Comparison of ENCODE assay signal across 14 mouse cellular contexts in the genomic region with DNA sequence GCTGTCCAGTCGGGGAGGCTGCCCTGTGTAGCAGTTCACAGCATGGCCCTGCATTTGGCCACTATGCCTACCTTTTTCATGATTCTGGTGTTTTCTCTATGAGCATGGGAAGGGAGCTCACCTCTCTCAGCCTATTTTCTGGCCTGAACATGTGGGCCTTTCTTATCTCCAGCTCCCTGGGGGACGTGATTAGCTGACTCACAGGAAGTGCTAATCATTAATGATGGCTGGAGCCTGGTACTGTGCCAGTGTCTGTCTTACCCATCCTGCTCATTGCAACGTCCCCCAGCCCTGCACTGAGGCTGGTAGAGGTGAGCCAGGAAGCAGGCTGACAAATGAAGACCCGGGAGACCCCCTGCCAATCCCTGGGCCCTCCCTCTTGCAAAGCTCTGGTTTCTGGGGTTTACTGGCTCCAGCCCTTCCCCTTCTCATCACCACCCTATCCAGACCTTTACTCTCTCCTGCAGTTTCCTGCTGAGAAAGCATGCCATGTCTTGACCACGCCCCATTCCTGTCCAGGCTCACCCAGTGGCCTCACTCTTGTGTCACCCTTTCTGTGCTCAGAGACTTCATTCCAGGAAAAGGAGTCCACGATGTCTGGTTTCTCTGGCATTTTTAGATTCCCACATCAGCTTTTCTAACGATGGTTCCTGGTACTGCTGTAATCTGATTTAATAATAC.
DNase-seq lines count a peak whose midpoint lies in the region; ATAC-seq lines count a peak whose summit lies in the region.
"Had no signal": no experiment of that assay in that cellular context is flagged by ENCODE, and none has a peak within 500 bp of the region (broad histone marks: within the 10 kb centered on the region; RNA-seq: fewer than 3 reads in every experiment).

No protein-coding gene starts in this region.

- H3K9me3 ChIP-seq in intestine, embryonic 15.5 days = no peaks in the 10 kb centered on the region
- H3K9me3 ChIP-seq: heart, embryonic 10.5 days; hindbrain, embryonic 12.5 days; liver, embryonic 15.5 days; neural tube, embryonic 13.5 days had no signal

- H3K36me3 ChIP-seq in intestine, embryonic 15.5 days = no peaks in the 10 kb centered on the region
- H3K36me3 ChIP-seq: heart, embryonic 10.5 days; hindbrain, embryonic 12.5 days; liver, embryonic 15.5 days; neural tube, embryonic 13.5 days had no signal

- H3K9ac ChIP-seq in intestine, embryonic 15.5 days = no peak overlapping the region
- H3K9ac ChIP-seq: hindbrain, embryonic 12.5 days; liver, embryonic 15.5 days; neural tube, embryonic 13.5 days had no signal

- H3K4me2 ChIP-seq in intestine, embryonic 15.5 days (replicated peaks) = no peak overlapping the region
- H3K4me2 ChIP-seq: hindbrain, embryonic 12.5 days; liver, embryonic 15.5 days; neural tube, embryonic 13.5 days had no signal

- no peaks in the 10 kb centered on the region for H3K27me3 ChIP-seq in intestine, embryonic 15.5 days (replicated peaks)
- H3K27me3 ChIP-seq: hindbrain, embryonic 12.5 days; liver, embryonic 15.5 days; neural tube, embryonic 13.5 days had no signal

- ATAC-seq in intestine, embryonic 15.5 days = peak; percentile 93
- ATAC-seq in inflammation-experienced regulatory T-cells, adult 6 months = no peak
- ATAC-seq: forebrain, embryonic 16.5 days had no signal

- H3K4me1 ChIP-seq in intestine, embryonic 15.5 days (replicated peaks) = no peaks in the 10 kb centered on the region
- H3K4me1 ChIP-seq: liver, embryonic 15.5 days had no signal

- DNase-seq in kidney, postnatal 10 days = peak; percentile 23
- no peak for DNase-seq in kidney, adult 18-20 months
- DNase-seq in 3T3-L1 (ENCODE audit: low read depth, low spot score) (peak; percentile 73), ES-CJ7 (ENCODE audit: low read depth, low spot score) (peak; percentile 25)
- DNase-seq in thymus, adult 18-20 months = no peak
- DNase-seq: cerebellum, adult 11-12 months; spleen, adult 18-20 months had no signal

- WGBS in intestine, embryonic 15.5 days = 49% methylated on average over 7 of the region's 7 CpGs

- H3K27ac ChIP-seq in intestine, embryonic 15.5 days = no peak overlapping the region
- H3K27ac ChIP-seq: heart, embryonic 10.5 days; hindbrain, embryonic 12.5 days; liver, embryonic 15.5 days; neural tube, embryonic 13.5 days had no signal

- no peak overlapping the region for H3K4me3 ChIP-seq in intestine, embryonic 15.5 days (replicated peaks)
- H3K4me3 ChIP-seq: heart, embryonic 10.5 days; hindbrain, embryonic 12.5 days; liver, embryonic 15.5 days; neural tube, embryonic 13.5 days had no signal

Comparison
In these comparisons a context has a peak if more than half of its experiments do, and no peak if none do; other contexts are left out.
1. DNase-seq: peak in kidney, postnatal 10 days (single experiment), 3T3-L1 (single experiment) and ES-CJ7 (single experiment); none in kidney, adult 18-20 months (single experiment) and thymus, adult 18-20 months (0 of 2).